Comparison of ENCODE assay signal across 8 mouse cellular contexts in genomic region chr17:8800478-8801082, GRCm38 (mm10).
DNase-seq lines count a peak whose midpoint lies in the region; ATAC-seq and TF ChIP-seq lines count a peak whose summit lies in the region.

No protein-coding gene starts in this region.

- peak overlapping the region; percentile 41 for H3K9ac ChIP-seq in heart, postnatal 0 days (replicated peaks; ENCODE audit: low read depth, low read length)
- peak overlapping the region; percentile 69 for H3K9ac ChIP-seq in liver, adult 2 months (ENCODE audit: low read depth, low read length)
- H3K9ac ChIP-seq in neural tube, embryonic 13.5 days = peak overlapping the region; percentile 93

- H3K4me2 ChIP-seq in heart, postnatal 0 days (ENCODE audit: low read depth, low read length) = peak overlapping the region; percentile 90
- H3K4me2 ChIP-seq in neural tube, embryonic 13.5 days = peak overlapping the region; percentile 87

- no peak for TF ChIP-seq CTCF in heart, postnatal 0 days (IDR thresholded peaks at IDR 0.05; ENCODE audit: low read depth)
- TF ChIP-seq CTCF in liver, adult 2 months (IDR thresholded peaks at IDR 0.05; ENCODE audit: low read depth, low read length) = no peak

- peaks cover 94% of the 10 kb centered on the region for H3K27me3 ChIP-seq in heart, postnatal 0 days (ENCODE audit: control insufficient read depth, insufficient read depth, low read length)
- peaks cover 10% of the 10 kb centered on the region for H3K27me3 ChIP-seq in liver, adult 2 months (ENCODE audit: control insufficient read depth, insufficient read depth, low read length)
- peaks cover 54% of the 10 kb centered on the region for H3K27me3 ChIP-seq in neural tube, embryonic 13.5 days

- peak overlapping the region; percentile 49; the same call in 1 of the 2 replicates for H3K27ac ChIP-seq in heart, postnatal 0 days (ENCODE audit: low read depth)
- no peak overlapping the region for H3K27ac ChIP-seq in liver, adult 2 months (replicated peaks; ENCODE audit: insufficient read depth, low read depth, low read length)
- H3K27ac ChIP-seq in neural tube, embryonic 13.5 days (replicated peaks) = peak overlapping the region; percentile 92

- no peak for ATAC-seq in CD4-positive, CD25-positive, alpha-beta regulatory T cell, adult 4 months
- ATAC-seq in heart, postnatal 0 days (ENCODE audit: insufficient read depth, low read depth) = peak; percentile 65
- peak; percentile 72 for ATAC-seq in neural tube, embryonic 13.5 days (ENCODE audit: low read depth)

- H3K9me3 ChIP-seq in heart, postnatal 0 days (replicated peaks; ENCODE audit: control insufficient read depth, low read length) = no peaks in the 10 kb centered on the region
- H3K9me3 ChIP-seq in neural tube, embryonic 13.5 days = no peaks in the 10 kb centered on the region

- H3K4me1 ChIP-seq in heart, postnatal 0 days (ENCODE audit: control insufficient read depth, insufficient read depth) = peaks cover 12% of the 10 kb centered on the region
- no peaks in the 10 kb centered on the region; the same call in 1 of the 2 replicates for H3K4me1 ChIP-seq in liver, adult 2 months (ENCODE audit: control insufficient read depth, insufficient read depth, low read length)
- H3K4me1 ChIP-seq in neural tube, embryonic 13.5 days (replicated peaks) = peaks cover 48% of the 10 kb centered on the region

- under 1% methylated on average over 28 of the region's 53 CpGs for WGBS in heart, postnatal 0 days
- 1% methylated on average over 52 of the region's 53 CpGs for WGBS in liver, adult 2 months
- WGBS in neural tube, embryonic 13.5 days = under 1% methylated on average over 46 of the region's 53 CpGs

- peak overlapping the region; percentile 66 for H3K4me3 ChIP-seq in heart, postnatal 0 days (ENCODE audit: low read depth, low read length)
- peak overlapping the region; percentile 73 for H3K4me3 ChIP-seq in liver, adult 2 months (ENCODE audit: insufficient read depth, low read depth, low read length)
- peak overlapping the region; percentile 87 for H3K4me3 ChIP-seq in neural tube, embryonic 13.5 days

- no peaks in the 10 kb centered on the region for H3K79me2 ChIP-seq in liver, adult 2 months (ENCODE audit: control insufficient read depth, insufficient read depth, low read length)

- TF ChIP-seq EP300 in heart, postnatal 0 days (IDR thresholded peaks at IDR 0.05; ENCODE audit: low read depth) = no peak

- peak; percentile 5 for DNase-seq in CD4-positive, CD25-positive, alpha-beta regulatory T cell, adult 2 months (ENCODE audit: low read depth, low spot score)
- peak; percentile 61 for DNase-seq in right cerebral cortex, adult 18-20 months
- no peak for DNase-seq in right cerebral cortex, postnatal 14 days
- no peak for DNase-seq in heart, postnatal 0 days (ENCODE audit: low spot score)
- DNase-seq in liver, adult 2 months (ENCODE audit: extremely low read depth, low read depth, low spot score) = no peak
- DNase-seq in ovary, adult 18-20 months (ENCODE audit: low spot score) = no peak

- TF ChIP-seq POLR2A in liver, adult 2 months (IDR thresholded peaks at IDR 0.05; ENCODE audit: extremely low read depth, insufficient read depth, low read length) = no peak

- H3K36me3 ChIP-seq in heart, postnatal 0 days (replicated peaks; ENCODE audit: control insufficient read depth, insufficient read depth, low read length) = no peaks in the 10 kb centered on the region
- H3K36me3 ChIP-seq in liver, adult 2 months (ENCODE audit: control insufficient read depth, insufficient read depth, low read length) = no peaks in the 10 kb centered on the region
- no peaks in the 10 kb centered on the region for H3K36me3 ChIP-seq in neural tube, embryonic 13.5 days

Comparison
In these comparisons a context has a peak if more than half of its experiments do, and no peak if none do; other contexts are left out.
1. DNase-seq: peak in CD4-positive, CD25-positive, alpha-beta regulatory T cell, adult 2 months (single experiment) and right cerebral cortex, adult 18-20 months (single experiment); none in right cerebral cortex, postnatal 14 days (single experiment), heart, postnatal 0 days (single experiment), liver, adult 2 months (single experiment) and ovary, adult 18-20 months (single experiment).
2. H3K9ac ChIP-seq: peak in every context shown above with its lines; median percentile 93 in neural tube, embryonic 13.5 days; 69 in liver, adult 2 months; 41 in heart, postnatal 0 days.
3. Peak in every context shown above with its lines, with median percentiles within 50 percentile points of each other: H3K4me3 ChIP-seq.